ENCODE assay signal across 10 mouse cellular contexts in genomic region chr13:56340513-56340912, GRCm38 (mm10). TPM values are rescaled to one million over a fixed set of nuclear protein-coding genes. Genes with fewer than 3 reads are reported as not detected.
DNase-seq lines count a peak whose midpoint lies in the region; ATAC-seq and TF ChIP-seq lines count a peak whose summit lies in the region.
"Had no signal": no experiment of that assay in that cellular context is flagged by ENCODE, and none has a peak within 500 bp of the region (broad histone marks: within the 10 kb centered on the region; RNA-seq: fewer than 3 reads in every experiment).

No protein-coding gene starts in this region.

- no peak for TF ChIP-seq POLR2A in liver, adult 2 months (IDR thresholded peaks at IDR 0.05; ENCODE audit: extremely low read depth, insufficient read depth, low read length)

- H3K4me3 ChIP-seq in liver, adult 2 months (ENCODE audit: insufficient read depth, low read depth, low read length), result no peak overlapping the region
- H3K4me3 ChIP-seq in liver, postnatal 0 days (ENCODE audit: low read depth, low read length), result no peak overlapping the region
- H3K4me3 ChIP-seq in intestine, embryonic 16.5 days (ENCODE audit: low read length), result no peak overlapping the region

- H3K9ac ChIP-seq in liver, adult 2 months (ENCODE audit: low read depth, low read length), result no peak overlapping the region
- no peak overlapping the region for H3K9ac ChIP-seq in liver, postnatal 0 days (replicated peaks)
- H3K9ac ChIP-seq in intestine, embryonic 16.5 days (ENCODE audit: low read depth, low read length), result no peak overlapping the region

- no peaks in the 10 kb centered on the region for H3K4me1 ChIP-seq in liver, adult 2 months (ENCODE audit: control insufficient read depth, insufficient read depth, low read length)
- H3K4me1 ChIP-seq in liver, postnatal 0 days (ENCODE audit: insufficient read depth), result no peaks in the 10 kb centered on the region
- no peaks in the 10 kb centered on the region for H3K4me1 ChIP-seq in intestine, embryonic 16.5 days (ENCODE audit: control insufficient read depth, insufficient read depth, low read length)

- intact Hi-C loops in heart, postnatal 14 days (cut with DNase I), result loop anchor here (5.0 kb wide), 1 partner anchor 82 kb away; no protein-coding TSS in a partner anchor

- no peaks in the 10 kb centered on the region for H3K27me3 ChIP-seq in liver, adult 2 months (ENCODE audit: control insufficient read depth, insufficient read depth, low read length)
- no peaks in the 10 kb centered on the region for H3K27me3 ChIP-seq in liver, postnatal 0 days (ENCODE audit: insufficient read depth, low read length)
- no peaks in the 10 kb centered on the region for H3K27me3 ChIP-seq in intestine, embryonic 16.5 days (replicated peaks; ENCODE audit: control insufficient read depth, insufficient read depth, low read length)

- no peak overlapping the region for H3K27ac ChIP-seq in liver, adult 2 months (replicated peaks; ENCODE audit: insufficient read depth, low read depth, low read length)
- no peak overlapping the region for H3K27ac ChIP-seq in liver, postnatal 0 days (ENCODE audit: low read depth)
- H3K27ac ChIP-seq in intestine, embryonic 16.5 days (ENCODE audit: low read length), result no peak overlapping the region

- 68% methylated on average over 13 of the region's 13 CpGs for WGBS in liver, adult 2 months
- 79% methylated on average over 13 of the region's 13 CpGs for WGBS in liver, postnatal 0 days (ENCODE audit: insufficient replicate concordance)
- WGBS in intestine, embryonic 16.5 days, result 84% methylated on average over 13 of the region's 13 CpGs

- ATAC-seq in liver, postnatal 0 days, result no peak
- no peak for ATAC-seq in intestine, embryonic 16.5 days

- no peak overlapping the region for H3K4me2 ChIP-seq in liver, postnatal 0 days (ENCODE audit: low read depth, low read length)
- no peak overlapping the region for H3K4me2 ChIP-seq in intestine, embryonic 16.5 days (ENCODE audit: low read depth, low read length)

- no peak for TF ChIP-seq EP300 in liver, postnatal 0 days (IDR thresholded peaks at IDR 0.05; ENCODE audit: low read depth)

- no peaks in the 10 kb centered on the region for H3K9me3 ChIP-seq in liver, postnatal 0 days (ENCODE audit: low read length)
- H3K9me3 ChIP-seq in intestine, embryonic 16.5 days (ENCODE audit: control insufficient read depth, low read length), result no peaks in the 10 kb centered on the region

- no peaks in the 10 kb centered on the region for H3K79me2 ChIP-seq in liver, adult 2 months (ENCODE audit: control insufficient read depth, insufficient read depth, low read length)

- no peaks in the 10 kb centered on the region for H3K36me3 ChIP-seq in liver, adult 2 months (ENCODE audit: control insufficient read depth, insufficient read depth, low read length)
- H3K36me3 ChIP-seq in liver, postnatal 0 days (replicated peaks; ENCODE audit: insufficient read depth, low read length), result no peaks in the 10 kb centered on the region
- H3K36me3 ChIP-seq in intestine, embryonic 16.5 days (ENCODE audit: control insufficient read depth, insufficient read depth, low read length), result no peaks in the 10 kb centered on the region

- peak; percentile 13 to 61 for DNase-seq in adrenal gland, adult (ENCODE audit: inconsistent age in 2 of 2, low spot score in 1 of 2)
- DNase-seq in adrenal gland, adult 18-20 months (ENCODE audit: low spot score in 2 of 2), result no peak
- peak; percentile 56 for DNase-seq in liver, adult 2 months (ENCODE audit: extremely low read depth, low read depth, low spot score)
- DNase-seq in liver, postnatal 0 days, result no peak
- DNase-seq in heart, postnatal 14 days, result peak; percentile 52 to 58
- peak; percentile 82 for DNase-seq in skeletal muscle tissue, adult 2 months (ENCODE audit: low read depth, low spot score)
- no peak for DNase-seq in thymus, postnatal 14 days
- DNase-seq: kidney, adult 8-10 months had no signal

- no peak for TF ChIP-seq CTCF in liver, adult 2 months (IDR thresholded peaks at IDR 0.05; ENCODE audit: low read depth, low read length)
- TF ChIP-seq CTCF in liver, postnatal 0 days (IDR thresholded peaks at IDR 0.05; ENCODE audit: low read depth), result no peak

RNA-seq across cellular contexts. Expression of gene Cxcl14, which starts 44.2 kb away (rescaled TPM):
- 10 to 100 TPM; 60.1 to 60.7 TPM for total RNA-seq in adrenal gland, adult 18-20 months (2021)
- total RNA-seq in liver, adult 2 months (2014; rRNA removed), result 0.20 and 0.46 TPM in 2 replicates
- 2.2 and 2.6 TPM in 2 replicates for polyA plus RNA-seq in liver, adult 2 months (2012; rRNA removed)
- polyA plus RNA-seq in liver, postnatal 0 days (2015; fragmentation: Nextera tagmentation; extraction: Ambion mirVana), result 0.06 and 0.12 TPM in 2 replicates
- total RNA-seq in heart, postnatal 14 days (2021), result under 1 TPM; 0.27 to 0.57 TPM
- polyA plus RNA-seq in intestine, embryonic 16.5 days (2015; fragmentation: Nextera tagmentation; extraction: Ambion mirVana), result 8.8 TPM in 2 replicates
- total RNA-seq: MEL had no signal

Comparison
In these comparisons a context has a peak if more than half of its experiments do, and no peak if none do; other contexts are left out.
1. DNase-seq: peak in adrenal gland, adult (2 of 2), liver, adult 2 months (single experiment), heart, postnatal 14 days (2 of 2) and skeletal muscle tissue, adult 2 months (single experiment); none in adrenal gland, adult 18-20 months (0 of 2), liver, postnatal 0 days (single experiment) and thymus, postnatal 14 days (single experiment).
2. RNA of gene Cxcl14, which starts 44.2 kb away (total RNA-seq): 60.1 to 60.7 TPM in adrenal gland, adult 18-20 months; 0.27 to 0.57 TPM in heart, postnatal 14 days and 0.20 to 0.46 TPM in liver, adult 2 months; every median in the first group is over 10 times any median in the second.